Mouse (Mus musculus) fibroblast of lung, adult 2 months (primary cell): Measurements from ENCODE around the gene Fam163a.
"Not testable (repeated sequence)": the region's sequence is repeated elsewhere in the genome, so short reads cannot be mapped to it uniquely, and the experiment has no call there.

ENCODE experiments used
- DNase-seq: peaks from one replicate; pipeline ENCODE4 v3.0.0-alpha.2; 2011; ENCODE audit warnings: low read depth

Gene Fam163a

DNA sequence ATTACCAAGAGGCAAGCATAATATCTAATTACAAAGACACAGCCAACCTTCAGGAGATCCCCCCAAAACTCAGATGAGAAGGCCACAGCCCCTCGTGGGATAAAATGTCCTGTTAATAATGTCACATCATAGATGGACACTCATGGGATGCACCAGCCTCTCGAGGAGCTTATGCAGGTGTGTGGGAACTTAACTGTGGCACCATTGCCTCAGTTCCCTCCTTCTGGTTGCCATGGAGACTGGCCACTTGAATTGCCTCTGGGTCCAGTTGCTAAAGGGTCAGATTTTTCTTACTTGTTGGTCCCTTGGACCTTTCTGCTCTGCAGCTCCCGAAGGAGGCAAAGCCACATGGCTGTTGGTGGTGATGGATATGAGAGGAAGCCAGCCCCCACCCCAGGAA, 127.2 kb downstream of the Fam163a start:
- DNase-seq, result no peak

DNA sequence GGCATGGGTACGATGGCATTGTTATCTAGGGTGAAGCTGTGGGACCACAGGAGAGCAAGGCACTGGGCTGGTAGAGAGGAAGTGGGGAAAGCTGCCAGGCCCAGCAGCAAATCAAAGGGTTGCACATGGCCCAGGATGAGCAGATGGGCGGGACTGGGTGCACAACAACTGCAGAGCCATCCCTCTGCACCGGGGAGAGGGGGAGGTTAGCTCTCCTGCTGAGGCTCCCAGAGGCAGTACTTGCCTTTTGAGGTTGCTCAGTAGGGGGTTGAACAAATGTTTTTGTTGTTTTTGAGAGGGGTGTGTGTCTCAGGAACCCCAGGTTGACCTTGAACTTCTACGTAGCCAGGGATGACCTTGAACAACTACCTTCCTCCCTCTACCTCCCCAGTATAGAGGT, 128.4 kb downstream of the Fam163a start:
- DNase-seq, result no peak

DNA sequence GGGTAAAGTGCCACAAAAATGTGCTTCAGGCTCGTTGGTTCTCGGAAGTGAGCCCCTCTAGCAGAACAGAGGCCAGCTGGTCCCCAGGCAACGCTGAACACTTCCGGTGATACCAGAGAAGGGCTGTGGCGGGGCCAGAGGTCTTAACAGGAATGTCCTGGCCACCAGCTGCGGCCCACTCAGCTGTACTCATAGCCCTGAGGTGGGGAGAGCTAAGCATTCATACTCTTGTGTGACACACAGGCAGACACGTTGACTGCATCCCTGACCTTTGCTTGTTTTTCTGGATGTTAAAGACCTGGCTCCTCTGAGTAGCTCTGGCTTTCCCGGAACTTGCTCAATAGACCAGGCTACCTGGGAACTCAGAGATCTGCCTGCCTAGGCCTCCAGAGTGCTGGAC, 130.3 kb downstream of the Fam163a start:
- no peak for DNase-seq

- DNase-seq, result no peak
Measured at GRCm38 (mm10) chr1:156073169-156073821, 131.5 kb downstream of the Fam163a start.

GRCm38 (mm10) chr1:156070106-156070505, 134.7 kb downstream of the Fam163a start:
- peak; percentile 50 for DNase-seq

- DNase-seq, result peak; percentile 56
Measured at GRCm38 (mm10) chr1:156066133-156066532, 138.7 kb downstream of the Fam163a start.

- DNase-seq, result no peak
Measured at GRCm38 (mm10) chr1:156062193-156062592, 142.6 kb downstream of the Fam163a start.

DNA sequence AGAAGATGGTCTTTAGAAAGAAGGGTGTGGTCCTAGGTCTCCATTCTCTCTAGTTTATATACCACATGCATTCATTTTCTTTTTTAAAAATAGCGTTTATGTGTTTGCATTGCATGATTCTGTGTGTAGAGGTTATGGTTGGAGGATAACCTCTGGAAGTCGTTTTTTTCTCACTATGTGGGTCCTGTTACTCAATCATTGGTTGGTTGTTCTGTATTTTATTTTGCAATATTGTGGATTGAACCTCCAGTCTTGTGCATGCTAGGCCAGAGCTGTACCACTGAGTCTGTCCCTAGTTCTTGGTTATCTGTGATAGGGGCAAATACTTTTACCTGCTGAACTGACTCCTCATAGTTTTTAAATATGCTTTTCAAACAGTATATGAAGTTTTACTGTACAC, 146.6 kb downstream of the Fam163a start:
- DNase-seq, result no peak

DNA sequence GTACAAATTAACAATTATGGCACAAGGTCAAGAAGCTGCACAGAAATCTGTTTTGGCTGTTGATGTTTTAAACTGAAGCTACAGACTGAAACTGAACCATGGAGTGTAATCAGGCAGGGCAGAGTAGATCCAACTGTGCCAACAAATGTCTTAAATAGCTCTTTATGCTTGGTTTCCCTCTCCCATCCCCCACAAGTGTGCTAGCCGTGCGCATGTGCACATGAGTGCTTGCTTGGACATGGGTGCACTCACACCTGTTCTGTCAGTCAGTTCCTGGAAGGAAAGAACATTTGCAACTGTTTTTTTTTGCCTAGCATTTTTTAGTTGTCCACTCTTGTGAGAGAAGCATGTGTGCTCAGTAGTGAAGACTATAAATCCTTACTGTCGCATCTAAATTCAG, 158.1 kb downstream of the Fam163a start:
- DNase-seq, result no peak

DNA sequence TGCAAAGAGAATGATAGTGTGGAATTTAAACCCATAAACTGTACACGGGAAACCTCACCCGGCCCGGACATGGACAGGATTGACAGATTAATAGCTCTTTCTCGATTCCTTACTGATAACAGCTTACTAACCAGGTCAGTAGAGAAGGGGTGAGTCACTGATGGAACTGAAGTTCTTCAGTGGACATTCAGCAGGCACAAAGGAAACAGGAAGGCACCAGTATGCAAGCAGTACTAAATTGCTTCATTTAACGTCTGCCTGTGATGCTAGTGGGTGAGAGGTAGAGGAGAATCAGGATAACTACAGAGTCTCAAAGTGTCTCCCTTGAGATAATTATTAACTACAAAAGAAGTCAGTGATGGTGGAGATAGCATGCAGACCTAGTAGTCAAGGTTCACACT, 160.6 kb downstream of the Fam163a start:
- no peak for DNase-seq

GRCm38 (mm10) chr1:156043027-156043426, 161.8 kb downstream of the Fam163a start:
- DNase-seq, result peak; percentile 56

GRCm38 (mm10) chr1:156042481-156042880, 162.3 kb downstream of the Fam163a start:
- no peak for DNase-seq

GRCm38 (mm10) chr1:156041451-156042241, 163.2 kb downstream of the Fam163a start:
- no peak for DNase-seq

DNA sequence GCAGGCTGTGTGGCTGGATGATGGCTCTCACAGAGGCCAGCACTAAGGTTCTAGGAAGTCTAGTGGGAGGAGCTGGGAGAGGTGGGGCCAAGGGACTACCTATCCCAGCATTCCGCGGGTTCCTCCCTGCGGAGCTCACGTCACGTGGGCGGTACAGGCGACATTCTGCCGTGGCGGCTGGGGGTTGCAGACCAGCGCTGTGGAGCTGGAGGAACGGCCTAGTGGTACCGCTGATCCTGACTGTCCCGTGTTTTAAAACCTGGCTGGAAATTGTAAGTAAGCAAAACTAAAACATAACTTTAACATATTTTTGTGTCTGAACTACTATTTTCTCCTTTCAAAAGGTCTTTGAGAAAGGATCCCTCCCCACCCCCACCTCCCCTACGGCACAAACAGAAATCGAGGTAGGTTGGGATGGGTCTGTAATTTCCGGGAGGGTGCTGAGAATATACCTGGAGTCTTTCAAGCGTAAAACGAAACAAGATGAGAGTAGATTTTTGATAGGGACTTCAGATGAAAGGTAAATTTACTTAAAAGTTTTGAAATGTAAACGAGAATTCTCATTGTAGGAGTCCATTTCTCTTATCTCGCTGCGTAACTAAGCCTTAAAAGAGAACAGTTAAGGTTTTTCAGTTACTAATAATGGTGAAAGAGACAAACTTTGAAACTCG, 164.0 kb downstream of the Fam163a start:
- peak; percentile 83 for DNase-seq

GRCm38 (mm10) chr1:156039989-156040388, 164.8 kb downstream of the Fam163a start:
- not testable (repeated sequence) for DNase-seq

DNA sequence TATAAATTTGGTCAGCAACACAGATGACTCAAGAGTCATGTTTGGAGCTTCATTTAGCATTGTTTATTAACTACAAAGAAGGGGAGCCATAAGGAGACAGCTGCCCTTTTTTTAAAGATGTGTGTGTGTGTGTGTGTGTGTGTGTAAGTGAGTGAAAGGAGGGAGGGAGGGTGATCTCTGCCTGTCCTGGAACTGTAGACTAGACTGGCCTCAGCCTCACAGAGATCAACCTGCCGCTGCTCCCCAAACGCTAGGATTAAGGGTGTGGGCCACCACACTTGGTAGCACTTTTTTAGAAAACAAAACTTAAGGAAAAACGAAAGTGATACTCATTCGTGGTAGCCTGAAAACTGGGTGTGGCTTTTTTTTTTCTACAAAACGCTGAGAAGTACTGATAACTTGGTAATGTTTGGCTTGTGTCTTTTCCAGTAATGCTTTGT, 167.7 kb downstream of the Fam163a start:
- peak; percentile 44 for DNase-seq

DNA sequence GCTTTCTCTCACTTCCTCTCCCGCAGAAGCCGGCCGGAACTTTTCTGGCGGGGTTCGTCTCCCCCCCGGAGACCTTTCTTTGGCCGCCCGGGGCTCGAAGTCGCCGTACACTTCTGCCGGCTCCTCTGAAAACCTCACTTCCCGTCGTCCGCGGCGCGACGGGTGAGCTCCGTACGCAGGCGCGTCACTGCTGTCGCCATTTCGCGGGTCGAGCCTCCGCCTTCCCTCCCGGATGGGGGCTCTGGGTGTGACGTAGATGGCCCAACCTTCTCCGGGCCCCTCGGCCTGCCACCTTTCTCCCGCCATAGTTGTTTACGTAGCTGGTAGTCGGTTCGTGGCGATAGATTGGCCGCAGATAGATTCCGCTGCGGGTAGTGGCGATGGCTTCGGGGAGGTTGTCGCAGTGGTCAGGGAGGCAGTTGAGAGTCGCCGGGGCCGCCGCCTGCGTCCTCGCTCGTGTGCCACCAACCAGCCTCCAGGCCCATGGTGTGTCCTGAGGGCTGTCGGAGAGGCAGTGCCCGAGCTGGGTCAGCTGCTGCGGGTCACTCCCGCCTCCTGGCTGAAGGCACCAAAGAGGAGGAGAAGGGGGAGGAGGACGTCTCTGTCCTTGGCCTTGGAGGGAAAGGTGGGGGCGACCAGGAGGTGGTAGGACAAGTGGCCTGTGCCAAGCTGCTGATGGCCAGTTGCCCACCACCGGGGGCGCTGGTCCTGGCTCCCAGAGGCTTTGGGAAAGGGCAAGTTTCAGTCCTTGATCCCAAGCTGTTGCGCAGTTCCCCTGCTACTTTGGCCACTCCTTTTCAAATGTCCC, 168.7 kb downstream of the Fam163a start, which contains the start of gene Tor1aip1:
Gene Tor1aip1 (minus strand): TSS at position 551 of the 808 bp plus-strand sequence.
- peak; percentile 98 for DNase-seq

GRCm38 (mm10) chr1:156035269-156035929, 169.4 kb downstream of the Fam163a start, which contains the start of gene Tor1aip2:
Tor1aip2 (plus strand) TSS chr1:156035403.
- DNase-seq, result no peak

DNA sequence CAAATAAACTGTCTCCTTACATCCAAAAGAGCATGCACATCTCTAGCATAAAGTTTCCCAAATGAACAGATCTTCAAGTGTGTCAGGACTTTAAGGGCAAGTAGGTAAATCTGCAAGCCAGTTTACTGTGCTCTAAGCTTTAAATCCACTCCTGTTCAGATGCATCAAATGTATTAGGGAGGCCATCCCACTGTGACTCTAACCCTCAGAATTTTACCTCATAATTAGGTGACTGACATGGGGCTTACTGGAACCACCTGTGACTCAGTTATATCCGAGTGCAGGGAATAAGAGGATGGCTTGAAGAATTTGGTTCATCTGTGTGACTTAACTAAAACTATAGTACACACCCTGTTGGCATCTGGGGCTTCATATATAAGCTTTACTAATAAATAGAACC, 170.2 kb downstream of the Fam163a start:
- DNase-seq, result no peak

DNA sequence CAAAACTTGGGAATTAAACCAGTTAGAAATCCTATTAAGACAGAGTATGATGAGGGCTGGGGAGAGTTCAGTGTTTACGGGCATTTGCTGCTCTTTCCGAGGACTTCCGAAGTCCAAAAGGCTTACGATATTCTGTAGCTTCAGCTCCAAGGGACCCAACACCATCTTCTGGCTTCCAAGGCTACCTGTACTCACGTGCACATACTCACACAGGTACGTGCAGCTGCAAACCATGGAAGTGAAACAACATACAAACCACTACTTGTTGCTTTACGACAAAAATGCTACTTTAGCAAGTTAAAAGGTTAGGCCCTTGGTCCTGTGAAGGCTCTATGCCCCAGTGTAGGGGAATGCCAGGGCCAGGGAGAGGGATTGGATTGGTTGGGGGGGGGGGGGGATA, 170.9 kb downstream of the Fam163a start:
- DNase-seq, result no peak

- no peak for DNase-seq
Measured at GRCm38 (mm10) chr1:156028340-156028975, 176.4 kb downstream of the Fam163a start.
